Mouse (Mus musculus) MEL (cell line): ENCODE data around the gene 4930550C14Rik. TPM values are rescaled to one million over a fixed set of nuclear protein-coding genes. Genes with fewer than 3 reads are reported as not detected.

Experiments
- DNase-seq: peaks from one replicate; pipeline ENCODE4 v3.0.0; 2011; ENCODE audit warnings: low read depth, low spot score
- H3K27ac ChIP-seq: 2 replicates; pipeline ENCODE4 v1.5.1; 2012; ENCODE audit warnings: low read depth, mild to moderate bottlenecking, control low read depth, low read length, moderate library complexity; ENCODE audit not compliant: control insufficient read depth
- H3K27me3 ChIP-seq, 2 experiments: fragments of 150-350 bp in 1 of 2; sonication (generic) in 1 of 2; 2 replicates each; pipeline ENCODE4 v1.6.1; 2012; ENCODE audit warnings: low read length in 2 of 2, mild to moderate bottlenecking in 2 of 2, improper control_type of control experiment in 1 of 2, moderate library complexity in 1 of 2; ENCODE audit not compliant: insufficient read depth in 2 of 2, control insufficient read depth in 1 of 2
- H3K36me3 ChIP-seq, 2 experiments: 2 replicates each; pipeline ENCODE4 v1.6.1; 2012 to 2014; ENCODE audit warnings: low read length in 2 of 2, improper control_type of control experiment in 1 of 2, inconsistent platforms in 1 of 2, mild to moderate bottlenecking in 1 of 2; ENCODE audit not compliant: insufficient read depth in 2 of 2, control insufficient read depth in 1 of 2
- H3K4me1 ChIP-seq, 2 experiments: fragments of 150-350 bp in 1 of 2; sonication (generic) in 1 of 2; 2 replicates each; pipeline ENCODE4 v1.6.1; 2012; ENCODE audit warnings: low read length in 2 of 2, improper control_type of control experiment in 1 of 2, mild to moderate bottlenecking in 1 of 2; ENCODE audit not compliant: insufficient read depth in 2 of 2, control insufficient read depth in 1 of 2
- H3K4me3 ChIP-seq, 2 experiments: fragments of 150-350 bp in 1 of 2; sonication (generic) in 1 of 2; 2 replicates each; pipeline ENCODE4 v1.5.1; 2012; ENCODE audit warnings: low read depth in 2 of 2, low read length in 2 of 2, mild to moderate bottlenecking in 2 of 2, moderate library complexity in 2 of 2, control low read depth in 1 of 2, improper control_type of control experiment in 1 of 2; ENCODE audit not compliant: control insufficient read depth in 1 of 2, insufficient read depth in 1 of 2
- H3K79me2 ChIP-seq: 2 replicates; pipeline ENCODE4 v1.6.1; 2012; ENCODE audit warnings: mild to moderate bottlenecking, low read length, moderate library complexity; ENCODE audit not compliant: control insufficient read depth, poor library complexity, insufficient read depth
- H3K9ac ChIP-seq: 2 replicates; pipeline ENCODE4 v1.6.1; 2012; ENCODE audit warnings: low read depth, mild to moderate bottlenecking, control low read depth, low read length, moderate library complexity; ENCODE audit not compliant: control insufficient read depth, poor library complexity, severe bottlenecking
- H3K9me3 ChIP-seq: fragments of 150-350 bp; sonication (generic); replicated peaks from 2 replicates; pipeline ENCODE4 v1.6.1; 2012; ENCODE audit warnings: mild to moderate bottlenecking, low read length, improper control_type of control experiment, moderate library complexity; ENCODE audit not compliant: insufficient read depth
- BHLHE40 ChIP-seq: IDR thresholded peaks from 2 replicates; pipeline ENCODE4 v1.6.1; 2012; ENCODE audit warnings: low read depth, mild to moderate bottlenecking, inconsistent platforms, low read length, improper control_type of control experiment, borderline replicate concordance
- CHD1 ChIP-seq: IDR thresholded peaks from 2 replicates; pipeline ENCODE4 v1.6.1; 2012; ENCODE audit warnings: low read depth, mild to moderate bottlenecking, inconsistent platforms, low read length, improper control_type of control experiment
- CHD2 ChIP-seq: IDR thresholded peaks from 2 replicates; pipeline ENCODE4 v1.6.1; 2011; ENCODE audit warnings: low read length, improper control_type of control experiment
- EP300 ChIP-seq, 2 experiments: IDR thresholded peaks; 2 replicates each; pipeline ENCODE4 v1.6.1; 2011; ENCODE audit warnings: improper control_type of control experiment in 2 of 2, low read length in 2 of 2, low read depth in 1 of 2, mild to moderate bottlenecking in 1 of 2
- KAT2A ChIP-seq: conservative IDR thresholded peaks from 2 replicates; pipeline ENCODE4 v1.6.1; 2012; ENCODE audit warnings: low read depth, low read length, improper control_type of control experiment, inconsistent platforms
- MAFK ChIP-seq: IDR thresholded peaks from 2 replicates; pipeline ENCODE4 v1.6.1; 2011; ENCODE audit warnings: low read depth, mild to moderate bottlenecking, low read length, improper control_type of control experiment, borderline replicate concordance
- MAX ChIP-seq: IDR thresholded peaks from 2 replicates; pipeline ENCODE4 v1.6.1; 2011; ENCODE audit warnings: low read length, improper control_type of control experiment
- MAZ ChIP-seq: IDR thresholded peaks from 2 replicates; pipeline ENCODE4 v1.6.1; 2012; ENCODE audit warnings: low read depth, mild to moderate bottlenecking, inconsistent platforms, low read length, improper control_type of control experiment
- MEF2A ChIP-seq: IDR thresholded peaks from 2 replicates; pipeline ENCODE4 v1.6.1; 2014; ENCODE audit warnings: low read depth, mild to moderate bottlenecking, inconsistent platforms, low read length, improper control_type of control experiment; ENCODE audit not compliant: poor library complexity, insufficient replicate concordance, severe bottlenecking; ENCODE audit errors: extremely low read depth
- MYB ChIP-seq: IDR thresholded peaks from 2 replicates; pipeline ENCODE4 v1.6.1; 2011; ENCODE audit warnings: mild to moderate bottlenecking, low read depth, low read length, improper control_type of control experiment
- MYC ChIP-seq: IDR thresholded peaks from 2 replicates; pipeline ENCODE4 v1.6.1; 2011; ENCODE audit warnings: low read depth, mild to moderate bottlenecking, low read length, improper control_type of control experiment, moderate library complexity
- RAD21 ChIP-seq: IDR thresholded peaks from 2 replicates; pipeline ENCODE4 v1.6.1; 2011; ENCODE audit warnings: mild to moderate bottlenecking, low read depth, low read length, improper control_type of control experiment
- SIN3A ChIP-seq: IDR thresholded peaks from 2 replicates; pipeline ENCODE4 v1.6.1; 2012; ENCODE audit warnings: low read length, improper control_type of control experiment, inconsistent platforms
- SMC3 ChIP-seq: IDR thresholded peaks from 2 replicates; pipeline ENCODE4 v1.6.1; 2011; ENCODE audit warnings: low read depth, low read length, improper control_type of control experiment
- TAL1 ChIP-seq: IDR thresholded peaks from 2 replicates; pipeline ENCODE4 v1.6.1; 2012; ENCODE audit warnings: mild to moderate bottlenecking, inconsistent platforms, low read length, moderate library complexity, mixed read lengths
- UBTF ChIP-seq: IDR thresholded peaks from 2 replicates; pipeline ENCODE4 v1.6.1; 2012; ENCODE audit warnings: low read depth, mild to moderate bottlenecking, inconsistent platforms, low read length, improper control_type of control experiment, moderate library complexity, borderline replicate concordance; ENCODE audit not compliant: insufficient read depth
- USF1 ChIP-seq: IDR thresholded peaks from 2 replicates; pipeline ENCODE4 v1.6.1; 2014; ENCODE audit warnings: low read depth, mild to moderate bottlenecking, inconsistent platforms, low read length, improper control_type of control experiment, moderate library complexity
- USF2 ChIP-seq, 2 experiments: IDR thresholded peaks; 2 replicates each; pipeline ENCODE4 v1.6.1; 2011 to 2012; ENCODE audit warnings: improper control_type of control experiment in 2 of 2, low read length in 2 of 2, borderline replicate concordance in 1 of 2, inconsistent platforms in 1 of 2, low read depth in 1 of 2, mild to moderate bottlenecking in 1 of 2; ENCODE audit not compliant: insufficient read depth in 1 of 2
- polyA plus RNA-seq, 2 experiments: library from polyadenylated mRNA; stranded (reverse) in 1 of 2; unstranded in 1 of 2; fragments of >175 nt in 1 of 2; fragments of >200 nt in 1 of 2; gene quantifications; 2 replicates each; pipeline versions ENCODE4 v1.2.1 to v1.2.4; 2012; ENCODE audit warnings: low replicate concordance in 2 of 2, low read depth in 1 of 2; ENCODE audit not compliant: insufficient read length in 2 of 2, insufficient read depth in 1 of 2, missing spikeins in 1 of 2
- total RNA-seq: library from RNA; depleted of rRNA; stranded (reverse); fragments of 300-350 nt; gene quantifications from 2 replicates; pipeline ENCODE4 v1.2.3, GENCODE M21; 2012; rRNA removed

Gene 4930550C14Rik
- total RNA-seq (0.08 TPM in 1 of 2 replicates, not detected in the other), polyA plus RNA-seq (under 1 TPM in 1 of 2 experiments, not detected in 1; 0.08 TPM)

DNA sequence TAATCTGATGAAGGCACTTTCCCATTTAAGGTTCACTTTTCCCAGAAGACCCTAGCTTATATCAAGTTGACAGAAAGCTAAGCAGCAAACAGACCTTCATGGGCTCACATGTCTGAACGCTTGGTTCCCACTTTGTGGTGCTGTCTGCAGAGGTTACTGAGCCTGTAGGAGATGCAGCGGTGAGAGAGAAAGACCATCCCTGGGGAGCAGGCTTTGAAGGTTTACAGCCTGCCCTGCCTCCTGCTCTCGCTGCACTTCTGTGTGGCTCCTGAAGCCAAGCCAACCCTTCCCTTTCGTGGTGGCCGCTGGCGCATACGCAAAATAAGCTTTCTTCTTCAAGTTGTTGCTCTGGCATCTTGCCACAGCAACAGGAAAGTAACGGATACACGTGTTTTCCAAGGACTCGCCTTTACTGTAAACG, at the start of gene 4930550C14Rik:
TSS of gene 4930550C14Rik (plus strand) at position 35 of the 421 bp plus-strand sequence.
- H3K9ac ChIP-seq: no peak within 1 kb of the TSS
- TF ChIP-seq USF2 (IDR thresholded peaks at IDR 0.05; ENCODE audit: borderline replicate concordance in 1 of 2, insufficient read depth in 1 of 2, low read depth in 1 of 2, low read length in 2 of 2): no peak
- TF ChIP-seq MYB: no peak
- no peak for TF ChIP-seq KAT2A
- TF ChIP-seq MAZ: no peak
- TF ChIP-seq USF1: no peak
- TF ChIP-seq CHD1: no peak
- no peak for TF ChIP-seq CHD2
- TF ChIP-seq RAD21: no peak
- no peak for TF ChIP-seq SIN3A
- TF ChIP-seq EP300 (IDR thresholded peaks at IDR 0.05; ENCODE audit: low read depth in 1 of 2, low read length in 2 of 2): no peak
- TF ChIP-seq MYC: no peak
- TF ChIP-seq MEF2A: no peak
- TF ChIP-seq, all 39 proteins: peak for 0
- H3K9me3 ChIP-seq: no peaks in the 10 kb centered on the region

DNA sequence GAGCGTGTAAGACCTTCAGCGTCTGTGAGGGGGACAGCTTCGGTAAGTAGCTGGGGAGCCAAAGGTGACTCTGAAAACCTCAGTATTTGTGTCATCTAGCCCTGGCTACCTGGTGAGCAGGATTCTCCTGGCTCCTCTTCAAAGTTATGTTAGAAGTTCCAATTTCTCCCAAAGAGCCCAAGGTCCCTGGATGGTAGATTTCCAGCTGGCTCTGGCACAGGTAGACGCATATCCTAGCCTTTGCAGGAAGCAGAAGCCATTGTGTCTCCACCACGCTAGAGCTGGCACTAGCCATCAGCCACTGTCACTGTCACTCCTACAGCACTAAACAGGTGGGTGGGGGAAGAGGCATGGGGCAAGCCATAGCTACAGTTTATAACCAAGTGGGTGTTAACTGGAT, 49.0 kb upstream of the 4930550C14Rik start:
- TF ChIP-seq CHD2 (no peak), MEF2A (no peak), BHLHE40 (no peak), UBTF (no peak), SMC3 (no peak), MAZ (no peak), TAL1 (no peak), USF1 (no peak), MAX (no peak), MAFK (no peak), MYC (no peak), MYB (no peak)
- no peak overlapping the region for H3K9ac ChIP-seq
- H3K9me3 ChIP-seq: no peaks in the 10 kb centered on the region
- no peaks in the 10 kb centered on the region for H3K79me2 ChIP-seq
- no peaks in the 10 kb centered on the region for H3K36me3 ChIP-seq
- H3K27ac ChIP-seq: no peak overlapping the region
- H3K4me3 ChIP-seq: no peak overlapping the region
- H3K27me3 ChIP-seq: peaks cover 0 to 3% of the 10 kb centered on the region in 2 experiments; a peak in 1 of 4 replicates
- DNase-seq: no peak
- H3K4me1 ChIP-seq: no peaks in the 10 kb centered on the region

More for the DNA sequence above, at the start of gene 4930550C14Rik:
- H3K79me2 ChIP-seq: no peaks in the 10 kb centered on the region
- H3K27ac ChIP-seq: no peak within 1 kb of the TSS
- no peaks in the 10 kb centered on the region; a peak in 1 of 4 replicates for H3K4me1 ChIP-seq
- no peak for DNase-seq
- H3K4me3 ChIP-seq: no peak within 1 kb of the TSS
- no peaks in the 10 kb centered on the region for H3K27me3 ChIP-seq
- H3K36me3 ChIP-seq: no peaks in the 10 kb centered on the region
